Mouse (Mus musculus) heart, adult 18-20 months (tissue): ENCODE measurements at regions not wholly inside any gene's neighbourhood (a gene's known extent, or its start where the extent isn't known, plus 50 kb on each side); places are given as distances from the start of the nearest gene placed in this dataset.

ENCODE experiments used
- DNase-seq, 2 experiments: peaks; one replicate each; pipeline ENCODE4 v3.0.0; 2021 to 2022; ENCODE audit warnings: mixed read lengths in 1 of 2

- no peak for DNase-seq
These were observed 62.9 kb upstream of the Odc1 start for GRCm38 (mm10) chr12:17481687-17482086.

GRCm38 (mm10) chr12:17482196-17482595, 62.4 kb upstream of the Odc1 start:
- no peak for DNase-seq

GRCm38 (mm10) chr12:17484448-17484847, 60.1 kb upstream of the Odc1 start:
- peak; percentile 47 to 72 for DNase-seq

GRCm38 (mm10) chr12:17486062-17486770, 58.4 kb upstream of the Odc1 start:
- DNase-seq = no peak

- DNase-seq = no peak
These were observed 57.3 kb upstream of the Odc1 start for GRCm38 (mm10) chr12:17487336-17487735.

GRCm38 (mm10) chr12:17488203-17488602, 56.4 kb upstream of the Odc1 start:
- DNase-seq = no peak

- no peak for DNase-seq
These were observed 54.6 kb upstream of the Odc1 start for GRCm38 (mm10) chr12:17489971-17490370.

- no peak for DNase-seq
These were observed 52.0 kb upstream of the Odc1 start for GRCm38 (mm10) chr12:17492574-17492973.

GRCm38 (mm10) chr12:17493053-17493452, 51.5 kb upstream of the Odc1 start:
- no peak for DNase-seq

GRCm38 (mm10) chr12:17493810-17494209, 50.8 kb upstream of the Odc1 start:
- no peak for DNase-seq
